Mouse (Mus musculus) myocyte (in vitro differentiated cells): ENCODE measurements around the gene Gab1. TPM values are rescaled to one million over a fixed set of nuclear protein-coding genes. Genes with fewer than 3 reads are reported as not detected.

Experiments used
- H3K27me3 ChIP-seq: one replicate; pipeline ENCODE4 v1.6.1; 2011; ENCODE audit not compliant: control insufficient read depth, insufficient read depth, insufficient read length
- H3K36me3 ChIP-seq: one replicate; pipeline ENCODE4 v1.6.1; 2011; ENCODE audit not compliant: control insufficient read depth, insufficient read depth
- H3K4me2 ChIP-seq: one replicate; pipeline ENCODE4 v1.6.1; 2011; ENCODE audit warnings: low read depth, control low read depth
- H3K4me3 ChIP-seq: one replicate; pipeline ENCODE4 v1.5.1; 2011; ENCODE audit warnings: mild to moderate bottlenecking, control low read depth, moderate library complexity
- H3K79me2 ChIP-seq: one replicate; pipeline ENCODE4 v1.6.1; 2011; ENCODE audit not compliant: control insufficient read depth, insufficient read depth
- H3ac ChIP-seq: one replicate; pipeline ENCODE4 v1.6.1; 2011; ENCODE audit not compliant: control insufficient read depth, insufficient read length
- CEBPB ChIP-seq: IDR thresholded peaks from 2 replicates; pipeline ENCODE4 v1.6.1; 2011; ENCODE audit warnings: mild to moderate bottlenecking, moderate library complexity; ENCODE audit not compliant: poor library complexity, insufficient read depth, severe bottlenecking
- E2F4 ChIP-seq: IDR thresholded peaks from one replicate; pipeline ENCODE4 v1.6.1; 2011; ENCODE audit warnings: mild to moderate bottlenecking, control low read depth, moderate library complexity; ENCODE audit not compliant: insufficient read depth
- MAX ChIP-seq: IDR thresholded peaks from one replicate; pipeline ENCODE4 v1.6.1; 2011; ENCODE audit warnings: low read depth, mild to moderate bottlenecking, control low read depth
- MYOD1 ChIP-seq, 3 experiments: IDR thresholded peaks; one replicate each; pipeline ENCODE4 v1.6.1; 2011; ENCODE audit warnings: control low read depth in 2 of 3, low read depth in 2 of 3, mild to moderate bottlenecking in 2 of 3, moderate library complexity in 1 of 3; ENCODE audit not compliant: insufficient read length in 2 of 3, control insufficient read depth in 1 of 3
- MYOG ChIP-seq, 3 experiments: IDR thresholded peaks; one replicate each; pipeline ENCODE4 v1.6.1; 2011; ENCODE audit warnings: control low read depth in 2 of 3, low read depth in 2 of 3, mild to moderate bottlenecking in 2 of 3; ENCODE audit not compliant: insufficient read length in 2 of 3, control insufficient read depth in 1 of 3, insufficient read depth in 1 of 3
- POLR2A ChIP-seq: IDR thresholded peaks from one replicate; pipeline ENCODE4 v1.6.1; 2011; ENCODE audit warnings: low read depth, mild to moderate bottlenecking, control low read depth, moderate library complexity; ENCODE audit not compliant: insufficient read length
- POLR2AphosphoS2 ChIP-seq: IDR thresholded peaks from one replicate; pipeline ENCODE4 v1.6.1; 2011; ENCODE audit warnings: low read depth, control low read depth; ENCODE audit not compliant: insufficient read length
- REST ChIP-seq: IDR thresholded peaks from one replicate; pipeline ENCODE4 v1.6.1; 2011; ENCODE audit warnings: mild to moderate bottlenecking, control low read depth, moderate library complexity; ENCODE audit not compliant: insufficient read depth, insufficient read length
- SRF ChIP-seq: IDR thresholded peaks from one replicate; pipeline ENCODE4 v1.6.1; 2011; ENCODE audit warnings: low read depth; ENCODE audit not compliant: control insufficient read depth, insufficient read length
- TCF12 ChIP-seq: IDR thresholded peaks from one replicate; pipeline ENCODE4 v1.6.1; 2011; ENCODE audit warnings: mild to moderate bottlenecking, control low read depth; ENCODE audit not compliant: poor library complexity, insufficient read depth, severe bottlenecking
- TCF3 ChIP-seq: IDR thresholded peaks from one replicate; pipeline ENCODE4 v1.6.1; 2011; ENCODE audit warnings: low read depth, control low read depth; ENCODE audit not compliant: insufficient read length
- USF1 ChIP-seq: IDR thresholded peaks from one replicate; pipeline ENCODE4 v1.6.1; 2011; ENCODE audit warnings: low read depth, mild to moderate bottlenecking, control low read depth, moderate library complexity
- polyA plus RNA-seq: library from polyadenylated mRNA; unstranded; fragments of >200 nt; fragmentation: generic; extraction: Trizol; gene quantifications from one replicate; pipeline ENCODE4 v1.2.1, GENCODE M21; 2012; ENCODE audit warnings: missing spikeins

Gab1 gene
- polyA plus RNA-seq, 1 experiment: 3.4 TPM

- H3K4me3 ChIP-seq: no peak overlapping the region
- H3K36me3 ChIP-seq: no peaks in the 10 kb centered on the region
- H3K27me3 ChIP-seq: no peaks in the 10 kb centered on the region
- H3K4me2 ChIP-seq: no peak overlapping the region
- no peak for TF ChIP-seq REST
- no peak for TF ChIP-seq USF1
- TF ChIP-seq TCF3: no peak
- TF ChIP-seq CEBPB: no peak
- no peak for TF ChIP-seq MYOD1 (IDR thresholded peaks at IDR 0.05; ENCODE audit: control insufficient read depth in 1 of 3, insufficient read length in 2 of 3, low read depth in 2 of 3)
- TF ChIP-seq POLR2A: no peak
- no peak for TF ChIP-seq SRF
- no peak for TF ChIP-seq E2F4
- TF ChIP-seq POLR2AphosphoS2: no peak
- TF ChIP-seq MAX: no peak
- TF ChIP-seq MYOG (IDR thresholded peaks at IDR 0.05; ENCODE audit: control insufficient read depth in 1 of 3, insufficient read depth in 1 of 3, insufficient read length in 2 of 3, low read depth in 2 of 3): no peak
- TF ChIP-seq TCF12: no peak
- H3ac ChIP-seq: no peak overlapping the region
- no peaks in the 10 kb centered on the region for H3K79me2 ChIP-seq
Measured at GRCm38 (mm10) chr8:80902354-80902753, 22.0 kb upstream of the Gab1 start.

- Histone ChIP-seq H3K4me2 (no peak overlapping the region), H3ac (no peak overlapping the region), H3K79me2 (no peaks in the 10 kb centered on the region), H3K27me3 (no peaks in the 10 kb centered on the region), H3K36me3 (no peaks in the 10 kb centered on the region), H3K4me3 (no peak overlapping the region)
- TF ChIP-seq TCF12 (no peak), MYOG (IDR thresholded peaks at IDR 0.05; ENCODE audit: control insufficient read depth in 1 of 3, insufficient read depth in 1 of 3, insufficient read length in 2 of 3, low read depth in 2 of 3) (no peak)
Measured at GRCm38 (mm10) chr8:80899364-80899763, 19.0 kb upstream of the Gab1 start.

DNA sequence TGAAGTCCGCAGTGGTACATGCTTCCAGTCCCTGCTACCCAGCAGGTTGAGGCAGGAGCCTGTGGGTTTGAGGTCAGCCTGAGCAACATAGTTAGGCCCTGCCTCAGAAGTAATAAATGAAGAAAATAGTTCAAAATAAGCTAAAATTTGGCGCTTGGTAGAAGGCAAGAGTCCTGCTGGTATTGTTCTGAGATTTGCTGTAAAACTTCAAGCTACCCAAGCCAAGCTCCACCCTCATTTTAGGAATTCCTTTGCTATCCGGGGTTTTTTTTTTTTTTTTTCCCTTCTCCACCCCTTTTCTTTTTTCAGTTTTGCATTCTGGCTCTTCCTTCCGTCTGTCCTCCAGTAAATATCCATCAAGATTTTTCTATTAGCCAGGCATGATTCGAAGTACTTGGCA lies 15.7 kb upstream of the Gab1 start:
- Histone ChIP-seq H3K79me2 (no peaks in the 10 kb centered on the region), H3K4me2 (no peak overlapping the region), H3ac (no peak overlapping the region), H3K36me3 (no peaks in the 10 kb centered on the region), H3K4me3 (no peak overlapping the region), H3K27me3 (no peaks in the 10 kb centered on the region)
- TF ChIP-seq USF1: no peak
- TF ChIP-seq MYOD1 (IDR thresholded peaks at IDR 0.05; ENCODE audit: control insufficient read depth in 1 of 3, insufficient read length in 2 of 3, low read depth in 2 of 3): no peak
- TF ChIP-seq POLR2A: no peak
- TF ChIP-seq REST: no peak
- no peak for TF ChIP-seq E2F4
- TF ChIP-seq CEBPB: no peak
- no peak for TF ChIP-seq SRF
- no peak for TF ChIP-seq TCF12
- TF ChIP-seq MAX: no peak
- no peak for TF ChIP-seq TCF3

DNA sequence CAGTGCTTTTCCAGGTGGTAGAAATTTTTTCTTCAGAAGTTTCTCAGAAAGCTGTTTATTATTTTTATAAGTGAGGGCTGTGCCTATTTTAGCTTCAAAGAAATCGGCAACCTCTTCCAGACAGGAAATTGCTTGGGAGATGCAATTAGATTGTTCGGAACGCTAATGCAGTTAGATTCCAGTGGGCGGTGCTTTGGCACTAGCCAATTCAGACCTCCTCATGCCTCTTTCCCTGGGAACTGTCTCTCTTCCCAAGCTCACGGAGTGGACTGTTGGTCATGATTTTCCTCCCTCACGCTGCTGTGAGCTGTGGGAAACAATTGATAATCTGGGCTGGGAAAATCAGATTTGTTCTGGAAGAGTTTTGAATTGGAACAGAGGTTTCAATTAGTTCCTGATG lies 15.1 kb upstream of the Gab1 start:
- TF ChIP-seq POLR2AphosphoS2 (no peak), SRF (no peak), MAX (no peak), MYOG (IDR thresholded peaks at IDR 0.05; ENCODE audit: control insufficient read depth in 1 of 3, insufficient read depth in 1 of 3, insufficient read length in 2 of 3, low read depth in 2 of 3) (no peak), POLR2A (no peak), MYOD1 (IDR thresholded peaks at IDR 0.05; ENCODE audit: control insufficient read depth in 1 of 3, insufficient read length in 2 of 3, low read depth in 2 of 3) (no peak), E2F4 (no peak), TCF3 (no peak), CEBPB (no peak), USF1 (no peak)
- no peak overlapping the region for H3K4me3 ChIP-seq
- H3K36me3 ChIP-seq: no peaks in the 10 kb centered on the region

DNA sequence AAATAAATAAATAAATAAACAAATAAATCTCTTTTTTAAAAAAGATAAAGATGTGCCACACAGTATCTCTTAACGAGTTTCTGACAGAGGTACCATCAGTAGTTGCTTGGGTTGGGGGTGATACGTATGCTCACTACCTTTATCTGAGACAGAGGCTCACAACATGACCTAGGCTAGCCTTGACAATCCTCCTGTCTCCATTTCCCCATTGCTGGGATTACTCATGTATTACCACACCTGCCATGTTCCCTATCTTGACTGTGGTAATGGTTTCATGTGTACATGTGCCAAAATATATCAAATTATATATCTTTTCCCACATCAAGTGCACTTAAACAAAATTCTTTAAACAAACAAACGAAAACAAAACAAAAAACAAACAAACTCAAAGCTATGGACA lies 14.2 kb upstream of the Gab1 start:
- TF ChIP-seq POLR2A (no peak), MYOG (IDR thresholded peaks at IDR 0.05; ENCODE audit: control insufficient read depth in 1 of 3, insufficient read depth in 1 of 3, insufficient read length in 2 of 3, low read depth in 2 of 3) (no peak), CEBPB (no peak), SRF (no peak), USF1 (no peak), TCF3 (no peak), REST (no peak), MAX (no peak), MYOD1 (IDR thresholded peaks at IDR 0.05; ENCODE audit: control insufficient read depth in 1 of 3, insufficient read length in 2 of 3, low read depth in 2 of 3) (no peak), POLR2AphosphoS2 (no peak), TCF12 (no peak), E2F4 (no peak)
- H3K27me3 ChIP-seq: no peaks in the 10 kb centered on the region
- H3K79me2 ChIP-seq: no peaks in the 10 kb centered on the region
- H3K36me3 ChIP-seq: no peaks in the 10 kb centered on the region
- H3K4me2 ChIP-seq: no peak overlapping the region
- H3K4me3 ChIP-seq: no peak overlapping the region
- H3ac ChIP-seq: no peak overlapping the region

More for the DNA sequence above, 15.1 kb upstream of the Gab1 start:
- Histone ChIP-seq H3K4me2 (peak overlapping the region; percentile 48), H3K27me3 (no peaks in the 10 kb centered on the region), H3K79me2 (no peaks in the 10 kb centered on the region), H3ac (no peak overlapping the region)
